Mouse (Mus musculus): ENCODE measurements around the gene Dcaf8.
A peak's percentile ranks its signal among the peaks of the same experiment; 100 is the strongest.

Dcaf8 gene

GRCm38 (mm10) chr1:172147835-172148278 is at the start of gene Dcaf8:
Gene Dcaf8 (plus strand): TSS chr1:172148084.
- DNase-seq (ENCODE audit: extremely low spot score, low spot score) = peak; percentile 96

GRCm38 (mm10) chr1:172099325-172100033 is 48.4 kb upstream of the Dcaf8 start:
- no peak for DNase-seq (ENCODE audit: extremely low spot score, low spot score)

DNA sequence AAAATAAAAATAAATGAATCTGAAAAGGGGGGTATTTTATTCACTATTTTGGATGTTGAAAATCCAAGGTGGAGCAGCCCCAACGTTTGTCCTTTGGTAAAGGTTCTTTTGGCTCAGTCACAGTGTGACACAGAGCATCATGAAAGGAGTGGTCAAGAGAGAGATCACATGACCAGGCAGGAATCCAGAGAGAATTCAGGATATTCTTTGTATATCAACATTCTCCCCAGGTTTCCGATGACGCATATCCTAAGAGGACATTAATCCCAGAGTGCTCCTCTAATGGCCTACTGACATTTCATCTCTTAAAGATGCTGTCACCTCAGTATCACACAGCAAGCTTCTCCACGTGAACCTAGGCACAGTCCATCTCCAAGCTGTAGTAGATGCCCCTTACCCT is 44.3 kb upstream of the Dcaf8 start:
- DNase-seq (ENCODE audit: extremely low spot score, low spot score) = no peak

DNA sequence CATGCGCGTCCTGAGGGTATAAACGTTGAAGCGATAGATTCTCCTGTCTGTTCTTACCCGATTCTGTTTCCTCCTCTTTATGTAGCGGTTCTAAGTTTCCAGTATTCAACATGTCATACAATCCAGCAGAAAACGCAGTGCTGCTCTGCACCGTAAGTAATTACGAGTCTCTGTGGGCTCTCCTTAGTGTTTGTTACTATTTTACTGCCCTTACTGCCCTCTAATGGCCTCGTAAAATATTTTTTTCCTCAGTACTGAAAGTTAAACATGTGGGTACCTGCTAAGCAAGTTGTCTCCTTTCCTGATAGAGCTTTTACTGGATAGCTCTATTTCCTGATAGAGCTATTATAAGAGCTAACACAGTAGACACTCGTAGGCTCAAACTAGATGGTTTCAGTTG is 42.8 kb upstream of the Dcaf8 start:
- DNase-seq (ENCODE audit: extremely low spot score, low spot score) = no peak

- no peak for DNase-seq (ENCODE audit: extremely low spot score, low spot score)
Observed at GRCm38 (mm10) chr1:172107777-172108477, 40.0 kb upstream of the Dcaf8 start.

GRCm38 (mm10) chr1:172116948-172117347 is 30.9 kb upstream of the Dcaf8 start:
- no peak for DNase-seq (ENCODE audit: extremely low spot score, low spot score)

- DNase-seq (ENCODE audit: extremely low spot score, low spot score) = no peak
Observed at GRCm38 (mm10) chr1:172119100-172119499, 28.8 kb upstream of the Dcaf8 start.

DNA sequence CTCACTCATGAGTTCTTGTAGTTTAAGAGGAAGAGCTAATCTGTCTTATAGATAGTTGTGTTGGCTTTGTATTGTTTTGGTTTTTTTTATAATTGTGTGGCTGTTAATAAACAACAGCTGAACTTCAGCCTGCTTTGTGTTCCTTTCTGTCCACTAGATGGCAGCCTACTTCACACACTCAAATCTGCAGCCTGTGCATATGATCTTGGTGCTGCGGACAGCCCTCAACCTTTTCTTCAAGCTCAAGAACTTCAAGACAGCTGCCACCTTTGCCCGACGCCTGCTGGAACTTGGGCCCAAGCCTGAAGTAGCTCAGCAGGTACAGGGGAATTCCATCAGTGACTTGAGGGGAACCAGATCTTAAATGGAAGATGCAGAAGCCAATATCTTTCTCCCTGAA is 28.2 kb upstream of the Dcaf8 start:
- no peak for DNase-seq (ENCODE audit: extremely low spot score, low spot score)

DNA sequence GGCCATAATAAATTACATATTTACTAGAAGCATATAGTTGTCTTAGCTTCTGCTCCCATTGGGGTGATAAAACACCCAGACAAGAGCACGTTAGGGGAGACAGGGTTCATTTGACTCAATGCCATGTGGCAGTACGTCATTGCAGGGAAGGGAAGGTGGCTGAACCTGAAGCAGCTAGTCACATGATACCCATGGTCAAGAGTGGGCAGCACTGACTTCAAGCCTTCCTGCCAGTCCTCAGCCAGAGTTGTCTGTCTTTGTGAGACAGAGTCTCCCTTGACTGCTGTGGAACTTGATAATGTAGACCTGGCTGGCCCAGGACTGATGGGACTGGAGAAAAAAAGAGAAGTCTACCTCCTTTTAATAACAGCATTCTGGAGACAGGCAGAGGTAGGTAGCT is 25.2 kb upstream of the Dcaf8 start:
- no peak for DNase-seq (ENCODE audit: extremely low spot score, low spot score)

GRCm38 (mm10) chr1:172124572-172124971 is 23.3 kb upstream of the Dcaf8 start:
- DNase-seq (ENCODE audit: extremely low spot score, low spot score) = no peak

DNA sequence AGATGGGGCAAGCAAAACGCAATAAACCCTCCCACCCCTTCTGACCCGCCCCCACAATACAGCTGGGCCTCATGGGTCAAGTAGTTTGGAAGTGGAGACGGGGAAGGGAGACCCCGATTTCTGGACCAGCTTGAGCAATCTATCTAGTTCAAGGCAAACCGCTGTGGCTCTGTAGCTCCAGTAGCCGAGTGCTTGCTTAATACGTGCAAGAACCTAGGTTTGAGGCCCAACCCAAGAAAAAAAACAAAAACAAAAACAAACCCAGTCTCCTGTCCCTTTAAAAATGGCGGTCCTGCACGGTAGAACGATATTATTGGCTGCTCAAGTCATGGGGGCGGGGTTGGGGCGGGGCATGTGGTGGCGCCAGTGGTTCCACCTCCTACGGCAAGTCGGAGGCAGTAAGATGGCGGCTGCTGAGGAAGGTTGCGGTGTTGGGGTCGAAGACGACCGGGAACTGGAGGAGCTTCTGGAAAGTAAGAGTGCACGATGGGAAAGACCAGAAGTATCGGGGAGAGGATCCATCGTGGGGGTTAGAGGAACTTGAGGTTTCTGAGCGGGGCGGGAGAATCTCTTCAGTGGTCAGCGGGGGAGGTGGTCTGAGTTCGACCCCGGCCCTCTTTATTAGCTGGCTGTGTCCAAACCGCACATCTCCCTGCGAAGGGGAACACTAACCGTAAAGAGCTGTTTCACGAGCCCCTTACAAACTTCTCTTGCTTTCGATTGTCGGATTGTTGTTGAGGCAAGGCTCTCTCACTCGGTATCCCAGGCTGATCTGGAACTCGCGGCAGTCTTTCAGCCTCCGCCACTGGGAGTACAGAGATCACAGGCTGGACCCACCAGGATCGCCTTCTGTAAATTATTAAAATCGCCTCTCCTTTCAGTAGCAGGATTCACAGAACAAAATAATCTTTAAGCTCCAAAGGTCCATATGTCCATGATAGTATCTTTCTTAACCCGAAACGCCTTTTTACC is 21.2 kb upstream of the Dcaf8 start, which contains the start of gene Pex19:
Gene Pex19, plus strand, starts transcription at position 380 of the 972 bp plus-strand sequence.
- DNase-seq (ENCODE audit: extremely low spot score, low spot score) = peak; percentile 89

- DNase-seq (ENCODE audit: extremely low spot score, low spot score) = no peak
Observed at GRCm38 (mm10) chr1:172127487-172127886, 20.4 kb upstream of the Dcaf8 start.

- no peak for DNase-seq (ENCODE audit: extremely low spot score, low spot score)
Observed at GRCm38 (mm10) chr1:172128563-172128962, 19.3 kb upstream of the Dcaf8 start.

DNA sequence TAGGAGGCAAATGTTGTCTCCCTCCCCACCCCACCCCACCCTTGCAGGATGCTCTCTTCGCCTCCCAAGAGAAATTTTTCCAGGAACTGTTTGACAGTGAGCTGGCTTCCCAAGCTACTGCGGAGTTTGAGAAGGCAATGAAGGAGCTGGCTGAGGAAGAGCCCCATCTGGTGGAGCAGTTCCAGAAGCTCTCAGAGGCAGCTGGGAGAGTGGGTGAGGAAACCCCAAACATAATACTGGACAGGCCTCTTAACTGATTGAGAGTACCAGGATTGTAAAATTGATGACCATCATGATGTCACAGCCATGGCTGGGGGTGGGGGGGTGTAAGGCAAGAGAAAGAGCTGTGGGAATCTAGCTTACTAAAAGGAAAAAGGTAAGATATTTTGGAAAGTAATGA is 18.8 kb upstream of the Dcaf8 start:
- DNase-seq (ENCODE audit: extremely low spot score, low spot score) = no peak

DNA sequence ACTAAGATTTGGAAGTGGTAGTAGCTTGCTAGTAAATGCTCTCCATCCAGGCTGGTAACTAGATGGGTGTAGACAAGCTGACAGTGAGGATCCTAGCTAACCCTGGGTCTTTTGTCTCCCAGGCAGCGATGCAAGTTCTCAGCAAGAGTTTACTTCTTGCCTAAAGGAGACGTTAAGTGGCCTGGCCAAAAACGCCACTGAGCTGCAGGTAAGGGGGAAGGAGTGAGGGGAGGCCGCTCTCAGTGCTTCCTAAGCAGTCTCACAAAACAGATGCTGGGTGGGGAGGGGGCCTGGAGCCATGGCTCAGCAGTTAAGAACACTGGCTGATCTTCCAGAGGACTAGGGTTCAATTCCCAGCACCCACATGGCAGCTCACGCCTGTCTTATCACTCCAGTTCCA is 18.1 kb upstream of the Dcaf8 start:
- no peak for DNase-seq (ENCODE audit: extremely low spot score, low spot score)

GRCm38 (mm10) chr1:172132319-172132718 is 15.6 kb upstream of the Dcaf8 start:
- DNase-seq (ENCODE audit: extremely low spot score, low spot score) = no peak

DNA sequence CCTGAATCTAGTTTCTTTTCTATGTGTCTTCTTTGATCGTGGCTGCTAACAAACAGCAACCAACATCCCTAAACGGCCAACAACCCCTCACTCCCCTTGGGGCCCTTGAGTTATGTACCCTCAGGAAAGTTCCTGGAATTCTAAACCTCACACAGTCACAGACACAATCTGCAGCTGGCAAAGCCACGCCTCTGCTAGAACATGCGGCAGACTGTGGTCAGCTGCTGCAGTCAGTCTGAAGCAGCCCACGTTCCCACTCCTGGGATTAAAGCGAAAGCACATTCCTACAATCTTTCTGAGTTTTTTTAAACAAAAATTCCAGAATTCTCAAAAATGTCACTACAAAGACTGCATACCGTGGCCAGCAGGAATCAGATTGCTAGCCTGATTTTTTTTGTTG is 14.3 kb upstream of the Dcaf8 start:
- DNase-seq (ENCODE audit: extremely low spot score, low spot score) = no peak

DNA sequence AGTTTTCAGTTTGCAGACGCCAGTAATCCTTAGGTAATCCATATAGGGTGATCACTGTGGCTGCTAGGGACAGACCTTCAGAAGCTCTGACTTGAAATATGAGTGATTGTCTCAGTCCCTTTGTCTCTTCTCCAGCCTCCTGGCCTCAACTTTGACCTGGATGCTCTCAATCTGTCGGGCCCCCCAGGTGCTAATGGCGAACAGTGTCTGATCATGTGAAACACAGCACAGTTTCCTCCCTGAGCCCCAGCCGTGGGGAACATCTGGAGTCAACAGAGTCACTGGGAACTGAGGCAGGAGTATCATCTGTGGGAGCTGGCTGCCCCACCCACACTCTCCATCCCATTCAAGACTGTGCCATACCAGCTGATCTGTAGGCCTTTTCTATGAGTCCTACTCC is 13.8 kb upstream of the Dcaf8 start:
- DNase-seq (ENCODE audit: extremely low spot score, low spot score) = no peak

DNA sequence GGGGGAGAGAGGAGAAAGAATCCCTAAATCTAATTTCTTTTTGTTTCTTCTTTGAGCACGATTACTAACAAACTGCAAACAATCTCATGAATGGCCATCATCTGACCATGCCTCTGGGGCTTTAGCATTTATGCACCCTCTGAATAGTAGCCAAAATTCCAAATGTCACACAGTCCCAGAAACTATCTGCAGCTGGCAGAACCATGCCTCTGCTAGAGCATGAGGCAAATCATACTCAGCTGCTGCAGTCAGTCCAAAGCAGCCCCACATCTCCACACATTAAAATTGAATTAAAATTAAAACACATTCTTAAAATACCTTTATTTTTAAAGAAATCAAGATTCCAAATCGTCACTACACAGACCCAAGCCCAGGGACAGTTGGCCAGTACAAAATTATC is 7.7 kb upstream of the Dcaf8 start:
- DNase-seq (ENCODE audit: extremely low spot score, low spot score) = no peak

GRCm38 (mm10) chr1:172140825-172141224 is 7.1 kb upstream of the Dcaf8 start:
- DNase-seq (ENCODE audit: extremely low spot score, low spot score) = no peak

GRCm38 (mm10) chr1:172141529-172141928 is 6.4 kb upstream of the Dcaf8 start:
- no peak for DNase-seq (ENCODE audit: extremely low spot score, low spot score)

DNA sequence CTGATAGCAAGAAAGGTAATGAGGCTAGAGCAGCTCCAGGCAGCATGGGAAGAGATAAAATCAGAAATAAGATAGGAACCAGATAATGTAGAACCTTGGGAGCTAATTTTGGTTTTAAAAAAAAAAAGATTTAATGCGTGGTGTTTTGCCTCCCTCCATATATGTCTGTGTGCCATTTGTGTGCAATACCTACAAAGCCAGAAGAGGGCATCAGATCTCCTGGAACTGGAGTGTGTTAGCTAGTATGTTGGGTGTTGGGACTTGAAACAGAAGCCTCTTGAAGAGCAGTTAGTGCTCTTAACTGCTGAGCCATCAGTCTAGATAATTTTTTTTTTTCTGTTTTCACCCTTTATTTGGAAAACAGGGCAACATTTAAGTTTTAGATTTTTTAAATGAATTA is 4.3 kb upstream of the Dcaf8 start:
- no peak for DNase-seq (ENCODE audit: extremely low spot score, low spot score)

Data from neural tube, embryonic 10.5 days (tissue).